Mouse (Mus musculus) intestine, postnatal 0 days (tissue): ENCODE measurements around the gene Zscan21. TPM values are rescaled to one million over a fixed set of nuclear protein-coding genes. Genes with fewer than 3 reads are reported as not detected.

Experiments used
- ATAC-seq: fragments of 200-750 bp; cut with Nextera tagmentation; 2 replicates; pipeline ENCODE4 v1.8.0; 2017; ENCODE audit warnings: mild to moderate bottlenecking, moderate TSS enrichment, moderate library complexity
- H3K27ac ChIP-seq: fragments of 300-500 bp; sonication (generic); 2 replicates; pipeline ENCODE4 v1.5.1; 2014; ENCODE audit warnings: mild to moderate bottlenecking, low read depth, low read length, moderate library complexity
- H3K27me3 ChIP-seq: fragments of 300-500 bp; sonication (generic); replicated peaks from 2 replicates; pipeline ENCODE4 v1.6.1; 2014; ENCODE audit warnings: low read length, mixed read lengths; ENCODE audit not compliant: control insufficient read depth, insufficient read depth
- H3K36me3 ChIP-seq: fragments of 300-500 bp; sonication (generic); 2 replicates; pipeline ENCODE4 v1.6.1; 2014; ENCODE audit warnings: mild to moderate bottlenecking, moderate library complexity; ENCODE audit not compliant: control insufficient read depth, insufficient read depth
- H3K4me1 ChIP-seq: fragments of 300-500 bp; sonication (generic); replicated peaks from 2 replicates; pipeline ENCODE4 v1.6.1; 2014; ENCODE audit warnings: antibody characterized with exemption, low read length, mixed read lengths; ENCODE audit not compliant: control insufficient read depth, insufficient read depth
- H3K4me2 ChIP-seq: fragments of 300-500 bp; sonication (generic); replicated peaks from 2 replicates; pipeline ENCODE4 v1.6.1; 2014; ENCODE audit warnings: low read depth, mild to moderate bottlenecking, moderate library complexity
- H3K4me3 ChIP-seq: fragments of 300-500 bp; sonication (generic); 2 replicates; pipeline ENCODE4 v1.5.1; 2014; ENCODE audit warnings: low read depth, low read length
- H3K9ac ChIP-seq: fragments of 300-500 bp; sonication (generic); 2 replicates; pipeline ENCODE4 v1.6.1; 2014; ENCODE audit warnings: mild to moderate bottlenecking, low read depth, low read length
- H3K9me3 ChIP-seq: fragments of 300-500 bp; sonication (generic); 2 replicates; pipeline ENCODE4 v1.6.1; 2016; ENCODE audit warnings: mixed run types; ENCODE audit not compliant: control insufficient read depth
- CTCF ChIP-seq: sonication (generic); IDR thresholded peaks from 2 replicates; pipeline ENCODE4 v1.5.1; 2016; ENCODE audit warnings: low read depth, mild to moderate bottlenecking, control low read depth, antibody characterized with exemption, moderate library complexity
- whole genome bisulfite sequencing: fragments of 180-500 bp; shearing (Covaris S2); extraction: QIAGEN DNeasy Blood & Tissue Kit; methylation state at CpG from one replicate; pipeline ENCODE4 v1.1.7; 2014; 5-methylcytosine and 5-hydroxymethylcytosine counted together
- polyA plus RNA-seq: library from polyadenylated mRNA; unstranded; fragments of >200 nt; fragmentation: Nextera tagmentation; extraction: Ambion mirVana; gene quantifications from 2 replicates; pipeline ENCODE4 v1.2.1, GENCODE M21; 2015

Zscan21 gene
- polyA plus RNA-seq, 1 experiment from 2014 or later, result 17.9 TPM

DNA sequence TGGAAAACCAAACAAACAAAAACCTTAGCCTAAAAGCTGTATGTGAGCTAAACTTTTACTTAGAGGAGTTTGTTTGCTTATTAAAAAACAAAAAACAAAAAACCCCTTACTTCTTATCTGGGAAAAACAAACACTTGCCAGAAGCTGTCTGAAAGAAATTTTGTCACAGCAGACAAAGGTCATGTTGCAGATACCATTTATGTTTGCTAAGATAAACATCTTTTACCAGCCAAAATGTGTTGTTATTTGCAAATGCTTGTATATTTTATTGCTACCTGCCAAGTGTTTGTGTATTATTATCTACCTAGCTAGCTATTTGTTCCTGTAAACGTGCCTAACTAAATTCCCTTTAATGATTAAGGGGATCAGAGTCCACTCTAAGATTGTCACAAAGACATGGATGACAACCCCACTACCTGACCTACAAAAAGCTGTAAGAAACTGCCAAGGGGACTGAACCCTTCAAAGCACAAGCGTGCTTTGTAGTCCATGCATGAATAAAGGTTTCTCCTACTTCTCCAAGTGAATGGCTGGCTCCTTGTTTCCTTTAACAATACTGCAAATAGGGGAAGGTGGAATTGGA lies 33.3 kb upstream of the Zscan21 start:
- H3K9ac ChIP-seq, result no peak overlapping the region
- TF ChIP-seq CTCF, result no peak
- no peaks in the 10 kb centered on the region for H3K27me3 ChIP-seq
- 51% methylated on average over 2 of the region's 2 CpGs for WGBS
- H3K4me2 ChIP-seq, result no peak overlapping the region
- no peak overlapping the region for H3K4me3 ChIP-seq
- peaks cover 7% of the 10 kb centered on the region; the same call in 1 of the 2 replicates for H3K4me1 ChIP-seq
- no peak overlapping the region for H3K27ac ChIP-seq
- no peaks in the 10 kb centered on the region for H3K36me3 ChIP-seq
- ATAC-seq, result no peak
- H3K9me3 ChIP-seq, result no peaks in the 10 kb centered on the region

DNA sequence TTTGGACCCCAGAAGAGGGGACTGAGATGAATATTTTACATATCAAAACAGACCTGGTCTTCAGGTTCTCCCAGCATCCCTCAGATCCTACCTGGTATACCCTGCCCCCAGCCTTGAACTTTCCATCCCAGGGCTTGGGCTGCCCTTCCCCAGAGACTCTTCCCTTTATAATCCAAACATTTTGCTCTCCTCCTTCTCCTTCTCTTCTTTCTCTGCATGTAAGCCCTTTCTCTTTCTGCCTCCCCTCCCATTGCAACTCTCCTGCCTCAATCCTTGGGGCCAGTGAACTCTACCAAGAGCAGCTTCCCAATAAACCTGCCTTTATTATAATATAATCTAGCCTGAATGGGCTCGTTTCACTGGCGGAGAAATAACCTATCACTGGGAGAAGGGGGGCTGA lies 32.8 kb upstream of the Zscan21 start:
- Histone ChIP-seq H3K27me3 (no peaks in the 10 kb centered on the region), H3K36me3 (no peaks in the 10 kb centered on the region), H3K9ac (no peak overlapping the region), H3K4me3 (no peak overlapping the region), H3K27ac (no peak overlapping the region), H3K4me1 (peaks cover 7% of the 10 kb centered on the region; the same call in 1 of the 2 replicates), H3K9me3 (no peaks in the 10 kb centered on the region), H3K4me2 (no peak overlapping the region)
- 92% methylated on average over 2 of the region's 2 CpGs for WGBS
- ATAC-seq, result no peak
- TF ChIP-seq CTCF, result no peak

GRCm38 (mm10) chr5:138084507-138084906 lies 32.2 kb upstream of the Zscan21 start:
- H3K4me2 ChIP-seq, result peak overlapping the region; percentile 71
- no peak for ATAC-seq
- 27% methylated on average over 2 of the region's 2 CpGs for WGBS

DNA sequence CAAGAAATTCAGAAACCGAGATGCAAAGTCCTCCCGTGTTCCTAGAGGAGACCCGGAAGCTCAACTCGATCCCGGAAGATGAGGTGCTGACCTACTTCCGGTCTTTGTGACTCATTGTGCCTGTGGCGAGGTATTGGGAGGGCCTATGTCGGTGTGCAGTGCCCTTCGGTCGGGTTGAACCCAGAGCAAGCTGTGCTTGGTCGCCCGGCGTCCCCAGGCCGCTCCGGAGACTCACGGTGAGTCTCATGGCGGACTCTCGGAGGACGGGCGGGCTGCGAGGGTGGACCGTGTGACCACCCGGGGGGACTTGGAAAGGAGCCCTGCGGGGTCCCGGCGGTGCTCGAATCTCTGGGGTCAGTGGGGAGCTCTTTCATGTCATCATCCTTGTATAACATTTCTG lies 31.7 kb upstream of the Zscan21 start, which contains the start of gene Zkscan1:
Gene Zkscan1 (plus strand): TSS at position 89 of the 400 bp plus-strand sequence.
- peaks cover 7% of the 10 kb centered on the region; the same call in 1 of the 2 replicates for H3K4me1 ChIP-seq
- no peaks in the 10 kb centered on the region for H3K36me3 ChIP-seq
- no peaks in the 10 kb centered on the region for H3K9me3 ChIP-seq
- H3K4me2 ChIP-seq, result peak within 1 kb of the TSS; percentile 71
- no peak for TF ChIP-seq CTCF
- whole genome bisulfite sequencing, result under 1% methylated on average over 27 of the region's 27 CpGs
- H3K27me3 ChIP-seq, result no peaks in the 10 kb centered on the region
- peak; percentile 85 for ATAC-seq
- H3K27ac ChIP-seq, result peak within 1 kb of the TSS; percentile 98
- H3K9ac ChIP-seq, result peak within 1 kb of the TSS; percentile 97
- peak within 1 kb of the TSS; percentile 98 for H3K4me3 ChIP-seq

More at GRCm38 (mm10) chr5:138084507-138084906, 32.2 kb upstream of the Zscan21 start:
- Histone ChIP-seq H3K27ac (no peak overlapping the region), H3K9me3 (no peaks in the 10 kb centered on the region), H3K9ac (no peak overlapping the region), H3K27me3 (no peaks in the 10 kb centered on the region), H3K4me3 (peak overlapping the region; percentile 98), H3K4me1 (peaks cover 7% of the 10 kb centered on the region; the same call in 1 of the 2 replicates), H3K36me3 (no peaks in the 10 kb centered on the region)
- no peak for TF ChIP-seq CTCF

DNA sequence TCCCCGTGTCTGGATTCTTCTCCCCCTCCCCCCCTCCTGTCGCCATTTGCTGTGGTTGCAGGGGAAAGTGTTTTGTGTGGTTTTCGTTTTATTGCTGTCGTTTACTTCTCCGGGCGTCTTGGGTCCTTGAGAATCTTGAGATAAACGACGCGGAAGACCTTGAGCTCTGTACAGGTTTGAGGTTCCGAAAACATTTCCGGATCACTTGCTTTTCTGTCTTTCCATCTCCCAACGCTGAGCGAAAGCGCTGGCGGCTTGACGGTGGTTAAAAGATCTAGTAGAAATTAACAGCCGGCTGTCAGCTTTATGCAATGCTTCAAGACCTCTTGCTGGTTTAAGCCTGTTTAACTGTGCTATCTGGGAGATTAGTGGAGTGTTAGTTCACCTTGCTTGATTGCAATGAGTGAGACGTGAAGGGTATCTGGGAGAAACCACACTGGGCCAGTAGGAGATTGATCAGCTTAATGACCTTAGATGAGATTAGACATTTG lies 31.2 kb upstream of the Zscan21 start:
- Histone ChIP-seq H3K9ac (peak overlapping the region; percentile 97), H3K4me3 (peak overlapping the region; percentile 98), H3K36me3 (no peaks in the 10 kb centered on the region), H3K27me3 (no peaks in the 10 kb centered on the region), H3K27ac (peak overlapping the region; percentile 98), H3K4me1 (peaks cover 7% of the 10 kb centered on the region; the same call in 1 of the 2 replicates), H3K4me2 (peak overlapping the region; percentile 71), H3K9me3 (no peaks in the 10 kb centered on the region)
- 0% methylated on average over 18 of the region's 18 CpGs for WGBS
- TF ChIP-seq CTCF, result no peak
- peak; percentile 36 for ATAC-seq

DNA sequence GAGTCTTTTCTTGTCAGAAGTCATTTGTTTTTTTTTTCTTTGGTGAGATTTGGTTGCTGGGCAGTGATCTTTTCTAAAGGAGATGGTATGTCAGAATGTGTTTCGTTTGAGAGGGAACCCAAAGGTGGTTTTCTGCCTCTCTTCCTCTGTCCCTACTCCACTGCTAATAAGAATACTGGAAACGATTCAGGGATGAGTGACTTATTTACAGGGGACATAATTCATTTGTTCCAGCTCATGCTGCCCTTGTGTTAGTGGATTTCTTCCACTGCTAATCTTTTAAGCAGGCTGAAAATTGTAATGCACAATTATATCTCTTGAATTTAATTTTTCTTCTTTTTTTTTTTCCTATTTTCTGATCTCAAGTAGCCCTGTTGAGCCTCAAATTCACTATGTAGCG lies 29.9 kb upstream of the Zscan21 start:
- TF ChIP-seq CTCF, result no peak
- H3K4me2 ChIP-seq, result peak overlapping the region; percentile 71; the same call in 1 of the 2 replicates
- no peaks in the 10 kb centered on the region for H3K27me3 ChIP-seq
- no peaks in the 10 kb centered on the region for H3K36me3 ChIP-seq
- no peak overlapping the region for H3K9ac ChIP-seq
- peaks cover 7% of the 10 kb centered on the region; the same call in 1 of the 2 replicates for H3K4me1 ChIP-seq
- 60% methylated on average over 3 of the region's 3 CpGs for WGBS
- no peaks in the 10 kb centered on the region for H3K9me3 ChIP-seq
- H3K4me3 ChIP-seq, result no peak overlapping the region
- no peak overlapping the region for H3K27ac ChIP-seq
- no peak for ATAC-seq
